Mouse (Mus musculus) gonadal fat pad, adult 2 months (tissue): ENCODE data around the gene Ube2g1. TPM values are rescaled to one million over a fixed set of nuclear protein-coding genes. Genes with fewer than 3 reads are reported as not detected.
"Not testable (repeated sequence)": the region's sequence is repeated elsewhere in the genome, so short reads cannot be mapped to it uniquely, and the experiment has no call there.

Experiments
- DNase-seq: peaks from one replicate; pipeline ENCODE4 v3.0.0-alpha.2; 2012; ENCODE audit warnings: low read depth
- polyA plus RNA-seq: library from polyadenylated mRNA; depleted of rRNA; stranded (reverse); fragments of >200 nt; gene quantifications from 2 replicates; pipeline ENCODE4 v1.2.3, GENCODE M21; 2012

The Ube2g1 gene
- polyA plus RNA-seq, 1 experiment, result 7.7 TPM

DNA sequence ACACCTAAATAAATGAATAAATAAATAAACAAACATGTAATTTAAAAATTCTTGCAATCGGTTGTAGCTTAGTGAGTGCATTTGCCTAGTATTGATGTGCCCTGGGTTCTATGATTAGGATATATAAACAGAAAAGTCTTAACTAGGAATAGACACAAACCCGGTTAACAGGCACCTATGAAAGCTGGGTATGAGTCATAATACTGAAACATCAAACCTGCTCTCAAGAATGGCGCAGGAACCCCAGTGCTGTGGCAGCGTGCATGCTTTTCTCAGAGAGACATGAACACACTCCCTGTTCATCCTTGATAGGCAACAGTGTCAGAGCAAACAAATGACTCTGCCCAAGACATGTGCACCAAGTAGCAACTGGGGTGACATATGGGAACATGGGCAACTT, 9.3 kb upstream of the Ube2g1 start:
- no peak for DNase-seq

DNA sequence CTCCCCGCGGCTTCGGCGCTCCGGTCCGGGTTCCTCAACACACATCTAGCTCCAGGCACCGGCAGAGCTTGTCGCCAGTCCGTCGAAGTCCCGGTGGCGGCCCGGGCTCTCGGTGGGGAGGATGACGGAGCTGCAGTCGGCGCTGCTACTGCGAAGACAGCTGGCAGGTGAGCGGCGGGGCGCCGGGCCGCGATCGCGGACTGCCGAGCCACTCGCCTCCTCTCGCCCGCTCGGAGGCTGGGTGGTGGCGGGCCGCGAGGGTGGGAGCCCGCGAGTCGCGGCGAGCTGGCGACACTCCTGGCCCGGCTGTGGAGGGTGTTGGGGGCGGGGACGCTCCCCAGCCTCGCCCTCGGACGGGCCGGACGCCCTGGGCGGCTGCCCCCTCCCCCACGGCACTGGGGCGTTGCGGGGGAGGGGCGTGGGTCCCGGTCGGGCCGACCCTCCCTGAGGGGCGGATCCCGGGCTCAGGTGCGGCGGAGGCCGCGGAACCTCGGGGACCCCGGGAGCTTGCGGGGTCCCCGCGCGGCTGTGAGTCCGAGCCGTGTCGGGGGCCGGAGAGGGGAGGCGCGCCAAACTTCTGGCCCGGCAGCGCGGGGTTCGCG, 487 bp downstream of the Ube2g1 start:
- DNase-seq, result no peak

DNA sequence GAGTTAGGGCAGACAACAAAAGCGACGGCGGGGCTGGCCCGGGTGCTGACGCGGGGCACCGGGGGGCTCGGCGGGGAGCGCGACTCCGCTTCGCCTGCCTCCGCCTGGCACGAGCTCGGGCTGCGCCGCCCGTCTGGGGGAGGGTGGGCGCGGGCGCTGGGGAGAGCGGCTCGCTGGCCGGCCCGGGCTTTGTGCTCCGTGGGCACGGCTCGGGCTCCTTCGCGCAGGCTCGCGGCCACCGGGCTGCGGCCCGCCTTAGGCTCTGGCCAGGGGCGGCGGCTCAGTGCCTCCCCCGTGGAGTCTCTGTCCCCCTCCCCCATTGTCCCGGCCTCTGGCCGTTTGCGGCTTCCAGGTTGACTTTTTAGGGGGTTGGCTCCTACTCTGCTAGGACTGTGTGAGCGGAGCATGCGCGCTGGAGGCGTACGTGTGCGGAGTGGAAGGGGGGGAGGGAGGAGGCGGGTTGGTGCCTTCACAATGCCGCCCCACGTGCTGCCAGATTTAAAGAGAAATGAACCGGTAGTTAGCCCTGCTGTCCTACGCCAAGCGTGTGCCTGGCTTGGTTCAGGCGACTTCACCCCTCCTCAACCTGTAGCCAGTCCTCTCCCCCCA, 1.1 kb downstream of the Ube2g1 start:
- DNase-seq, result peak; percentile 57

DNA sequence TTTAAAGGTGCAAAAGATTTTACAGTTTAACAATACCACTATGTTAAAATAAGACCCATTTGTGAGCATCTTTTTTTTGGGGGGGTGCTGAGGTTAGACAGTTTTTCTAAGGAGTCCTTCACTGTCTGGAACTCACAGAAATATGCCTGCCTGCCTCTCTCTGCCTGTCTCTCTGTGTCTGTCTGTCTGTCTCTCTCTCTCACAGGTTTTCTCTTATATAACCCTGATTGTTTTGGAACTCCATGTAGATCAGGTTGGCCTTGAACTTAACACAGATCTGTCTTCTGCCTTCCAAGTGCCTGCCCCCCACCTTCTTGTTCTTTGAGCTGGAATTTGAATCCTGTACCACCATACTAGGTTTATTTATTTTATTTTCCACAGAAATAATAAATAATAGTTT, 2.2 kb downstream of the Ube2g1 start:
- no peak for DNase-seq

DNA sequence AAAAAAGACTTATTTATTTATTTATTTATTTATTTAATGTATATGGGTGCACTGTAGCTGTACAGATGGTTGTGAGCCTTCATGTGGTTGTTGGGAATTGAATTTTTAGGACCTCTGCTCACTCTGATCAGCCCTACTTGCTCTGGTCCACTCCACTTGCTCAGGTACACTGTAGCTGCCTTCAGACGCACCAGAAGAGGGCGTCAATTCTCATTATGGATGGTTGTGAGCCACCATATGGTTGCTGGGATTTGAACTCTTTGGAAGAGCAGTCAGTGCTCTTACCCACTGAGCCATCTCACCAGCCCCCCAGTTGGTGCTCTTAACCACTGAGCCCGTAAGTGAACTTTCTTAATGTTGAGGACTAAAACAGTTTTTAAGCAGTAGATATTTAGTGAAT, 7.3 kb downstream of the Ube2g1 start:
- DNase-seq, result not testable (repeated sequence)

DNA sequence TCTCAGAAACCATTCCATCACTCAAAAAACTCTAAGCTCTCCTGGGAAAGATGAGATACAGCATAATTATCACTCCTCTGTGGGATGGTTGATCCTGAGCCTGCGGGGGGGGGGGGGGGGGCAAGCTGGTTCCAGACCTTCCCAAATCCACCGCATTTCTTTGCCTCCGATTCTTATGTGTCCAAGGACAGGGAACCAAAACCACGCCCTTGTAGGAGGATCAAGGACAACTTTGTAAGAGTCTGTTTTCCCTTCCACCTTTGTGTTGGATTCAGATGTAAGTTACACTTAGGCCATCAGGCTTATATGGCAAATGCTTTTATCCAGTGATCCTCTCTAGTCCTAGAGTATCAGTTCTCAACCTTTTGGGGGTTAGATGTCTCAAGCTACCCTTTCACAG, 8.8 kb downstream of the Ube2g1 start:
- no peak for DNase-seq

DNA sequence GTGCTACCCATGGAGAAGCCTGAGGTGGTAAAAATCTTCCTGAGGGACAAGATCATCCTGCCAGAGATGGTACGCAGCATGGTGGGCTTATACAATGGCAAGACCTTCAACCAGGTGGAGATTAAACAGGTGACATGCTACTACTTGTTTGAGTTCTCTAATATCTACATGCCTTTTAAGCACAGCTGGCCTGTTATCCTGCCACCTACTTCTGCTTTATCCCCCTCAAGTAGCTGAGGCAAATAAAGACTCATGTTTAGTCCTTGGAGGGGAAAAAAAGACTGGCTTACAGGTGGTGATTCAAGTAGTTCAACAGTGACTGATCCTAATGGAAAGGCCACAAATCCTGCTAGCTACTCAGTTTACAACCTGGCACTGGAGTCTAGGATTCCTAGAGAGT, 11.4 kb downstream of the Ube2g1 start:
- DNase-seq, result no peak

DNA sequence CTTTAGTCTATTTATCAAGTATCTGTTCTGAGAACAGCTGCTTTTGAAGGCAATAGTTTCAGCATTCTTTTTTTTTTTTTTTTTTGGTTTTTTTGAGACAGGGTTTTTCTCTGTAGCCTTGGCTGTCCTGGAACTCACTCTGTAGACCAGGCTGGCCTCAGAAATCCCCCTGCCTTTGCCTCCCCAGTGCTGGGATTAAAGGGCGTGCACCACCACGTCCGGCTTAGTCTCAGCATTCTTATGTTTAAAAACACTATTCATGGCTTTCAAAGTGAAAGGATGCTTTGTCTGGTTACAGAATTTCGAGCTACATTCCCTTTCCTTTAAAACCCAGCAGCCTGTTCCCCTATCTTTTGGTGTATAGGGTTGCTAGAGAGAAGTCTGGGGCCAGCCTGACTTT, 35.6 kb downstream of the Ube2g1 start:
- no peak for DNase-seq

DNA sequence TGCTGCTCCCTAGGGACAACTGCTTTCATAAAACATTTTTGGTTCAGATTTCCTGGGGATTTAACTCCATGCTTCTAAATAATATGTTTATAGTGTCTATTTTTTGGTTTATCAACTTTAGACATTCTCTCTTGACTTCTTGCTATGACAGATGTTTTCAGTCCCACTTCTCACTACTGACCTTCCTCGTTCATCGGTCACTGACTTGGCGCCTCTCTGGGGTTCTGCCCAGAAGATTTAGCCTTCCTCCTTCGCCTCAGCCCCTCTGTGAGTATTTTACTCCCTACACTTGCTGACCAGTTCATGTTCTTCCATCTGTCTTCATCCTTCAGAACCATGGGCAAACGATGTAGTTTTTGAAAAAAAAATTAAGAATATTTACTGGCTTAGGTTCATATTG, 38.3 kb downstream of the Ube2g1 start:
- DNase-seq, result no peak

DNA sequence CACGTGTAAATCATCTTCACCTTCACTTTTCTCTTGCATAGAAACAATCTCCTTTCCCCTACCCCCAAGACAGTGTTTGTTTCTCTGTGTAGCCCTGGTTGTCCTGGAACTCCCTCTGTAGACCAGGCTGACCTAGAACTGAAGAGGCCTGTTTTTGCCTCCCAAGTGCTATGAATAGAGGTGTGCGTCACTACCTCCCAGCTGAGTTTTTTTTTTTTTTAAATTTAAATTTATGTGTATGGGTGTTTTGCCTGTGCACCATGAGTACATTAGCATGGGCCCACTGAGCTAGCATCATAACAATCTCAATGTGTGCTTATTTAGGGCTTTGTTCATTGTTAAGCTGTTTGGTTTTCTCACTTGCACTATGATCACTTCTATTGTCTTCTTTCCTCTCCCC, 43.3 kb downstream of the Ube2g1 start:
- DNase-seq, result no peak

DNA sequence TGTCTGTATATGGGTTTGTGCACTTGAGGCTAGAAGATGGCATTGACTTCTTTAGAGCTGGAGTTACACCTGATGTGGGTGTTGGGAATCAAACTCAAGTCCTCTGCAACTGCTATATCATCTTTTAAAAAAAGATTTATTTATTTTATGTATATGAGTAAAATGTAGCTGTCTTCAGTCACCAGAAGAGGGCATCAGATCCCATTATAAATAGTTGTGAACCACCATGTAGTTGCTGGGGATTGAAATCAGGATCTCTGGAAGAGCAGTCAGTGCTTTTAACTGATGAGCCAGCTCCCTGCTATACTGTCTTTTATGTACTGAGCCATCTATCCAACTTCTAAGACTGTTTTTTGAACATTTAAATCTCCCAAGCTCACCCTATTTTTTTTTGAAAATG, 52.8 kb downstream of the Ube2g1 start:
- no peak for DNase-seq

DNA sequence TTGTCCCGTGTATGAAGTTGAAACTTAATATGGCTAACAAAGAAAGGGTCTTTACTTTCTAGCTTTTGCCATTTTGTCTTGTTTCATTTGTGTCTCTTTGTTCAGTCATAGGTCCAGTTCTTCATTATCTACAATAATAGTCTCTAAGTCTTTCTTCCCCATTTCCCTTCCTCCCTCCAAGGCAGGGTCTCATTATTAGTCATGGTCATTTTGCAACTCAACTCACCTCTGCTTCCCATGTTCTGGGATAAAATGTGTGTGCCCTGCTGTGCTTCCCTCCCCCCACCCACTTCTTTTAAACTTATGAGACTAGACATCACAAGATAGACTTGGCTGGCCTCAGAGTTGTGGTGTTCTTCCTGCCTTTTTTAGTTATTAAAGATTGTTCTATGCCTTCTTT, 53.3 kb downstream of the Ube2g1 start:
- no peak for DNase-seq

DNA sequence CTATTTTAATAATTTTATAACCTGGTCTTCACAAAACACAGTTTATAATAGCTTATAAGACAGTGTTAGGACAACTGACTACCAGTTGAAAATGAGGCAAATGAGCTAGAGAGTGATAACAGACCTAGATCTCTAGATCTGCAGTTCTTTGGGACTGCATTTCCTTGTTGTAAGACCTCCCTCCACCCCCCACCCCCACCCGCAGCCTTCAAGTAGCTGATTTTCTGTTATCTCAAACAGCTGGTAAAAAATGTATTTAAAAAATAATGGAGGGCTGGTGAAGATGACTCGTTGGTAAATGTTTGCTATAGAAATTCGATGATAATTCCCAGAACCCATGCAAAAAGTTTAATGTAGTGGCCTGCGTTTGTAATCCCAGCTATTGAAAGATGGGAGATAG, 57.6 kb downstream of the Ube2g1 start:
- no peak for DNase-seq

DNA sequence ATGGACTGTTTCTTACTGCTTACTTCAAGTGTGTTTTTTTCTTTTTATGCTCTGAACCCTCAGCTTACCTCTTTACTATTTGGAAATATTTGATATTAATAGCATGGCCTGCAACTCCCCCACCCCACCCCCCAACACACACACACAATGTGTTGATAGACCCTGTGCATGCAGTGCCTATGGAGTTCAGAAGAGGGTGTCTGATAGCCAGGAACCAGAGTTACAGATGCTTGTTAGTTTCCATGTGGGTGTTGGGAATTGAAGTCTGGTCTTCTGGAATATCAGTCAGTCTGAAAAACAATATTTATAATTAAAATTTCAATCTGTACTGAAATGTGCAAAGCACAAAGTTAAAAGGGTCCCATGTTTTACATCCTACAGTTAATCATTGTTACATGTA, 63.6 kb downstream of the Ube2g1 start:
- DNase-seq, result no peak

DNA sequence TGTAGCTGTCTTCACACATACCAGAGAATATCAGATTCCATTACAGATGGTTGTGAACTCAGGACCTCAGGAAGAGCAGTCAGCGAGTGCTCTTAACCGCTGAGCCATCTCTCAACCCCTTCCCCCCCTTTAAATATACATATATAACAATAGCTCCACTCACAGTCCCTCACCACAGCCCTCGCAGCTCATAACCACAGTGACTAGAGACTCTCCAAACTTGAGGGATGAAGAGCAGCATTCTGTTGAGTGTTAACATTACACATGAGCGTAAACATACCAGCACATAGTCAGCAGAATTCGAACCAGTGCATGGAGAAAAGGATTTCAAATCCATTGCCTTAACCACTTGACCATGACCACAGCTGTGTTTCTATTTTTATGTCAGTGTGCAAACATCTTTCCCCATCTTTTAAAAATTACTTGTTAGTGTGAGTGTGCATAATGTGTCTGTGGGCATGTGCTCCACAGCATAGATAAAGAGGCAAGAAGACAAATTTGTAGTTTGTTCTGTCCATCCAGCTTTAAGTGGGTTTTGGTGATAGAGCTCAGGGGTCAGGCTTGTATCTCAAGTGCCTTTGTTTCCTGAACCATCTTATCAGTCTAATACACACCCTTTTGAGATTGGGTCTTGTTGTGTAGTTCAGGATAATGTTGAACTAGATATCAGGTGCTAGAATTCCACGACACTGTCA, 64.4 kb downstream of the Ube2g1 start:
- DNase-seq, result no peak

DNA sequence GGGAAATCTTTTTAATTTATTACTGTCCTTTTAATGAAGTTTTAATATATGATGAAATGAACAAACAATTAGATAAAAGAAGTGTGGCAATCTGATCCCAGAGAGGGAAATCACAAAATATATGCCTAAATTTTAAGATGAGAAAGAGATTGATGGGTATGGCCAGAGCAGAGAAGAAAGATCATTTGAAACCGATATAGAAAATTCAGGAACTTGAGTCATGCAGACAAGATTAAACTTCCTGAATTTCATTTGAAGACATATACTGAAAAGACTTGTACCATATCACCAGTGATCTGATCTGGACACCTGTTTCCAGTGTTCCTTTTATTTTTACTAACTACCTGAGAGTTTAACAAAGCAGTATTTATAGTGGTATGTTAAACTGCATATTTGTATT, 65.4 kb downstream of the Ube2g1 start:
- DNase-seq, result no peak

DNA sequence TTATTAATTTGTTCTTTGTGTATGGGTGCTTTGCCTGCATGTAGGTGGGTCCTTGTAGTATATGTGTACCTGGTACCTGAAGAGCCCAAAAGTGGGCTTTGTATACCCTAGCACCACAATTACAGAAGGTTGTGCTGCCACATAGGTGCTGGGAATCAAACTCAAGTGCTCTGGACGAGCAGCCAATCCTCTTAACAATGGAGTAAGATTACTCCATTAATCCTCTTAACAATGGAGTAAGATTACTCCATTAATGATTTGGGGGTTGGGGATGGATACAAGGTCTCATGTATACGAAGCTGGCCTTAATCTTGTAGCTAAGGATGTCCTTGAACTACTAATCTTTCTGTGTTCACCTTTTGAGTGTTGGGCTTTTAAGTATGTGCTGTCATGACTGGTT, 68.2 kb downstream of the Ube2g1 start:
- DNase-seq, result no peak

DNA sequence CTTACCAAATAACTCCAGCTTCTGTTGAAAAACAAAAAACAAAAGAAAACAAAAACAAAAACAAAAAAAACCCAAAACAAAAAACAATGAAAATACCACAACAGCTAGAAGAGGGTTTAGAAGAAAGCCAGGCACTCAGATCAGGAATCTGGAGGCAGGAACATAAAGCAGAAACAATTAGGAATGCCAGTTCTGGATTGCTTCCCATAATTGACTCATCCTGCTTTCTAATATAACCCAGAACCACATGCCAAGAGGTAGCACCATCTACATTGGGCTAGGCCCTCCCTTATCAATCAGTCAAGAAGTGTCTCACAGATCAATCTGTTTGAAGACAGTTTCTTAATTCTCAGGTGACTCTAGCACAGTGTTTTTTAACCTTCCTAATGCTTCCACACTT, 73.6 kb downstream of the Ube2g1 start:
- no peak for DNase-seq

DNA sequence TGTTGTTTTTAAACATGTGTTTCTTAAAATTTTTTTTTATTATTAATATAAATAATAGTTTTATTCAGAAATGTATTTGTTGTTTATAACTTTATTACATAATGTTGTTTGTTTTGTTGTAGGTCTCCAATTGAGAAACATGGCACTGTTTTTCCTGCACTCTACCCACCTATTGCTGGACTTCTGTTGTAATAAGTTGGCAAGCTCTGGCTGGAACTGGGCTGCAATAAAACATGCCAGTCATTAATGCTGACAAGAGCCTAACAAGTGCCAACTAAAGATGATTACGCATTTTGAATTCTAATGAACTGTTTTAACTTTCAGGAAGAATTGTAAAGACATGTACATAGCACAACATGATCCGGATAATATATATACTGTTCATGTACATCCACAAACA, 76.3 kb downstream of the Ube2g1 start:
- DNase-seq, result peak; percentile 44

DNA sequence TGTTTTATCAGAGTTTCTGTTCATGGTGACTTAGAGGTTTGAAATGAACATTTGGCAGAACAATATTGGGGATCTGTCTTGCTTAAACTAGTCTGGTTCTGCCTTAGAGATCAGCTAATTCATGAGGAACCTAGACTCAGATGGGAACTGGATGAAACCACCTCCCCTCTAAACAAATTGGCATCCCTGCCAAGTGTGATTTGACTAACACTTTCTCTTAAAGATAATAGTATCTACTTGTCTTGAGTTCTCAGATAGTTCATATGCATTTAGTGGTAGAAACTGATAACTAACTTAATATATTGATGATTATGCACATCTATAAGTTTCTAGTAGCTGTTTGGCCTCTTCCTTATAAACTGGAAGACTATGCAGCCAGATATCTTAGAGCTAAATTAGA, 79.6 kb downstream of the Ube2g1 start:
- DNase-seq, result no peak

DNA sequence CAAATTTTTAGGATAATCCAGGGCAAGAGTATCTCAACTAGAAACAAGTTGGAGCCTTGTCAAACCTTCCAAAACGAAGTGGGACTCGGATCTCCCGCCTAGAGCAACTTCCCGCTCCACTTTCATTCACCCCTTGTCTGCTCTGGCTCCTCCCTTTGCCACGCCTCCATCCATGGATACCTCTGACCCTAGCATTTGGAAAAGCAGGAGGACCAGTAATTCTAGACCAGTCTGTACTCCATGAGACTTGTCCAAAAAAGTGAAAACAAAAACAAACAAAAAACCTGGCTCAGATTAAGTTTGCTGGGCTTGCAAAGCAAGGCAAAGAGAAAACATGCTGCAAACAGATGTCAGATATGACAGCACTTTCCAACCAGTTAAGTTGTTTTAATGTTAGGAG, 81.2 kb downstream of the Ube2g1 start:
- no peak for DNase-seq

DNA sequence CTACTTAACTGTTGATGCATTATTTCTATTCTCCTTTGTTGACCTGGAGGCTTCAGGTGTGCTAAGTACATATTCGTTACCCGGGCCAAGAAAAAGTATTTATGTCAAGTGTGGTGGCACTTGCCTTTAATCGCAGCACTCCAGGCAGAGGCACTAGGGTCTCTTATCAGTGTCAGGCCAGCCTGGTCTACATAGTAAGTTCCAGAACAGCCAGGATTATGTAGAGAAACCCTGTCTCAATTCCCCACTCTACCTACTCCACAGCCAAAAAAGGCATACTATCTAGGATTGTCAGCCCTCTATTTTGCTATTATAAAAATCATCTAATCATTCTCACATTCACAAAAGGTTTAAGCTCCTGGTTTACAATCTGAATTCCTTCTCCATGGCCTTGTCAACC, 82.0 kb downstream of the Ube2g1 start:
- no peak for DNase-seq
